Mouse (Mus musculus): ENCODE measurements around the gene Tma16.

- no peak for TF ChIP-seq CTCF (IDR thresholded peaks at IDR 0.05)
- TF ChIP-seq POLR2A (IDR thresholded peaks at IDR 0.05; ENCODE audit: insufficient read depth, low read depth, low read length), result no peak
These were observed 16.5 kb downstream of the Tma16 start for GRCm38 (mm10) chr8:66469821-66470220.

Measured in heart, adult 2 months (tissue).